Mouse (Mus musculus) liver, adult 2 months (tissue): ENCODE measurements at regions not wholly inside any gene's neighbourhood (a gene's known extent, or its start where the extent isn't known, plus 50 kb on each side); places are given as distances from the start of the nearest gene placed in this dataset.

Source experiments
- CTCF ChIP-seq: fragments of 200-500 bp; IDR thresholded peaks from 2 replicates; pipeline ENCODE4 v1.5.1; 2011; ENCODE audit warnings: low read depth, low read length, control low read depth
- POLR2A ChIP-seq: fragments of 200-500 bp; IDR thresholded peaks from 2 replicates; pipeline ENCODE4 v1.6.1; 2011; ENCODE audit warnings: low read length, control low read depth; ENCODE audit not compliant: insufficient read depth; ENCODE audit errors: extremely low read depth

DNA sequence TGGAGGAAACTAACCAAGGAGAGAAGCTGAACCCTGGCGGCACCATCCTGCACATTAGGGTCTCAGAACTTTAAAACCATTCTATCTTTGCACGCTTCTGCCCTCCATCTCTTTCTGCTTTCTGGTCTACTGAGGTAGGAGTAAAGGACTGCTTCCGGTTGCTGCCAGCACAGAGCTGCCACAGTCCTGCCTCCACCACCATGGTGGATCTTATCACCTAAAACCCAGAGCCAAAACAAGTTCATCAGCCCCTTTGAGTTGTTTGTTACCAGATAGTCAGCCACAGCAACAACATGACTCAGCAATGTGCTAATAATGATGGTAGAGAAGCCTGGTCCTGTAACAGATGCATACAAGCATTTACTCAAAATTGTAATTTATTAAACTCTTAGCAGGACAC lies 287.9 kb downstream of the Irs2 start:
- TF ChIP-seq POLR2A (no peak), CTCF (no peak)
